Mouse (Mus musculus): ENCODE data around the gene Ubtd1. TPM values are rescaled to one million over a fixed set of nuclear protein-coding genes. Genes with fewer than 3 reads are reported as not detected.

The Ubtd1 gene
- total and polyA plus RNA-seq, 3 experiments, result 3.4 to 5.8 (median 3.6) TPM

- H3K79me2 ChIP-seq (replicated peaks; ENCODE audit: control insufficient read depth, extremely low read depth, insufficient read depth, poor library complexity, severe bottlenecking), result no peaks in the 10 kb centered on the region
- no peak overlapping the region for H3K9ac ChIP-seq (ENCODE audit: insufficient read depth, low read depth)
- H3K27me3 ChIP-seq (replicated peaks), result peaks cover 44% of the 10 kb centered on the region
- in situ Hi-C loops (cut with MboI; ENCODE audit: low pct_ligation_motif_present, low pct_unique_long_range_greater_than_20kb, low sequenced_read_pairs) (no loop called here), dilution Hi-C loops (cut with MboI; ENCODE audit: extremely low pct_ligation_motif_present, extremely low pct_unique_long_range_greater_than_20kb, low sequenced_read_pairs) (no loop called here)
- DNase-seq (ENCODE audit: extremely low read depth), result no peak
- H3K27ac ChIP-seq (ENCODE audit: insufficient read depth, low read depth), result no peak overlapping the region
- H3K4me2 ChIP-seq (ENCODE audit: insufficient read depth, low read depth, poor library complexity, severe bottlenecking), result no peak overlapping the region
- H3K4me1 ChIP-seq (ENCODE audit: control insufficient read depth in 1 of 2, insufficient read depth in 2 of 2), result peaks cover 0 to 3% of the 10 kb centered on the region in 2 experiments; a peak in 2 of 4 replicates
- H3K36me3 ChIP-seq (replicated peaks in 1 of 2; ENCODE audit: control insufficient read depth in 1 of 2, insufficient read depth in 1 of 2, low read length in 1 of 2), result peaks cover 0 to 16% of the 10 kb centered on the region in 2 experiments
- TF ChIP-seq USF1 (IDR thresholded peaks at IDR 0.05; ENCODE audit: low read depth, low read length) (peak; percentile 60), BHLHE40 (IDR thresholded peaks at IDR 0.05; ENCODE audit: low read depth, low read length) (no peak), USF2 (conservative IDR thresholded peaks at IDR 0.05; ENCODE audit: low read depth, low read length) (peak; percentile 58)
- no peaks in the 10 kb centered on the region for H3K9me3 ChIP-seq (replicated peaks; ENCODE audit: low read length)
- H3K4me3 ChIP-seq (replicated peaks in 1 of 3; ENCODE audit: low read depth in 2 of 3, low read length in 2 of 3, poor library complexity in 1 of 3), result no peak overlapping the region
Measured at GRCm38 (mm10) chr19:42038310-42038709, 56.7 kb downstream of the Ubtd1 start.

GRCm38 (mm10) chr19:42043988-42044387, 62.4 kb downstream of the Ubtd1 start:
- no peak overlapping the region for H3K4me3 ChIP-seq (replicated peaks in 1 of 3; ENCODE audit: low read depth in 2 of 3, low read length in 2 of 3, poor library complexity in 1 of 3)
- no peak overlapping the region for H3K27ac ChIP-seq (ENCODE audit: insufficient read depth, low read depth)
- DNase-seq (ENCODE audit: extremely low read depth), result no peak
- H3K4me2 ChIP-seq (ENCODE audit: insufficient read depth, low read depth, poor library complexity, severe bottlenecking), result no peak overlapping the region
- no peaks in the 10 kb centered on the region for H3K4me1 ChIP-seq (ENCODE audit: control insufficient read depth in 1 of 2, insufficient read depth in 2 of 2)
- peaks cover 54% of the 10 kb centered on the region for H3K27me3 ChIP-seq (replicated peaks)
- peaks cover 5% of the 10 kb centered on the region for H3K9me3 ChIP-seq (replicated peaks; ENCODE audit: low read length)
- in situ Hi-C loops (cut with MboI; ENCODE audit: low pct_ligation_motif_present, low pct_unique_long_range_greater_than_20kb, low sequenced_read_pairs), result loop anchor here (5.0 kb wide), 1 partner anchor 118 kb away; the partner anchor contains the start of gene Zfyve27
- H3K36me3 ChIP-seq (replicated peaks in 1 of 2; ENCODE audit: control insufficient read depth in 1 of 2, insufficient read depth in 1 of 2, low read length in 1 of 2), result no peaks in the 10 kb centered on the region
- no peak overlapping the region for H3K9ac ChIP-seq (ENCODE audit: insufficient read depth, low read depth)
- dilution Hi-C loops (cut with MboI; ENCODE audit: extremely low pct_ligation_motif_present, extremely low pct_unique_long_range_greater_than_20kb, low sequenced_read_pairs), result no loop called here
- no peaks in the 10 kb centered on the region for H3K79me2 ChIP-seq (replicated peaks; ENCODE audit: control insufficient read depth, extremely low read depth, insufficient read depth, poor library complexity, severe bottlenecking)
- TF ChIP-seq ZNF384 (IDR thresholded peaks at IDR 0.05; ENCODE audit: low read depth, low read length), result no peak
- no peak for TF ChIP-seq USF2 (conservative IDR thresholded peaks at IDR 0.05; ENCODE audit: low read depth, low read length)
- TF ChIP-seq UBTF (IDR thresholded peaks at IDR 0.05; ENCODE audit: low read depth, low read length), result no peak
- no peak for TF ChIP-seq MEF2A (IDR thresholded peaks at IDR 0.05; ENCODE audit: borderline replicate concordance, low read depth, low read length)
- no peak for TF ChIP-seq ETS1 (conservative IDR thresholded peaks at IDR 0.05; ENCODE audit: low read depth, low read length)
- no peak for TF ChIP-seq SIN3A (IDR thresholded peaks at IDR 0.05; ENCODE audit: low read length)
- no peak for TF ChIP-seq RCOR1 (conservative IDR thresholded peaks at IDR 0.05; ENCODE audit: low read depth, low read length)
- TF ChIP-seq GABPA (IDR thresholded peaks at IDR 0.05; ENCODE audit: insufficient replicate concordance, low read depth, low read length), result no peak
- TF ChIP-seq NRF1 (IDR thresholded peaks at IDR 0.05; ENCODE audit: low read depth, low read length), result no peak
- TF ChIP-seq MAX (IDR thresholded peaks at IDR 0.05; ENCODE audit: low read length), result no peak
- TF ChIP-seq CHD1 (IDR thresholded peaks at IDR 0.05; ENCODE audit: low read depth, low read length), result no peak
- TF ChIP-seq ZKSCAN1 (IDR thresholded peaks at IDR 0.05; ENCODE audit: borderline replicate concordance, low read depth, low read length), result no peak
- TF ChIP-seq CTCF (conservative IDR thresholded peaks at IDR 0.05 in 1 of 2, IDR thresholded peaks at IDR 0.05 in 1 of 2; ENCODE audit: low read depth in 2 of 2, low read length in 2 of 2), result no peak
- no peak for TF ChIP-seq KAT2A (IDR thresholded peaks at IDR 0.05; ENCODE audit: insufficient replicate concordance, low read length)
- no peak for TF ChIP-seq CHD2 (IDR thresholded peaks at IDR 0.05; ENCODE audit: low read length)
- TF ChIP-seq POLR2AphosphoS2 (IDR thresholded peaks at IDR 0.05; ENCODE audit: low read depth, low read length), result no peak
- TF ChIP-seq TBP (conservative IDR thresholded peaks at IDR 0.05; ENCODE audit: low read depth, low read length), result no peak
- TF ChIP-seq TCF12 (IDR thresholded peaks at IDR 0.05; ENCODE audit: low read depth, low read length), result no peak
- no peak for TF ChIP-seq POLR2A (IDR thresholded peaks at IDR 0.05; ENCODE audit: low read depth, low read length)
- TF ChIP-seq MAFK (IDR thresholded peaks at IDR 0.05; ENCODE audit: insufficient replicate concordance, low read length), result no peak

Data from CH12.LX (cell line).